Mouse (Mus musculus): ENCODE measurements around the gene Ppil3. TPM values are rescaled to one million over a fixed set of nuclear protein-coding genes. Genes with fewer than 3 reads are reported as not detected.

Ppil3 gene
- polyA plus RNA-seq, 1 experiment from 2014 or later, result 32.9 TPM

DNA sequence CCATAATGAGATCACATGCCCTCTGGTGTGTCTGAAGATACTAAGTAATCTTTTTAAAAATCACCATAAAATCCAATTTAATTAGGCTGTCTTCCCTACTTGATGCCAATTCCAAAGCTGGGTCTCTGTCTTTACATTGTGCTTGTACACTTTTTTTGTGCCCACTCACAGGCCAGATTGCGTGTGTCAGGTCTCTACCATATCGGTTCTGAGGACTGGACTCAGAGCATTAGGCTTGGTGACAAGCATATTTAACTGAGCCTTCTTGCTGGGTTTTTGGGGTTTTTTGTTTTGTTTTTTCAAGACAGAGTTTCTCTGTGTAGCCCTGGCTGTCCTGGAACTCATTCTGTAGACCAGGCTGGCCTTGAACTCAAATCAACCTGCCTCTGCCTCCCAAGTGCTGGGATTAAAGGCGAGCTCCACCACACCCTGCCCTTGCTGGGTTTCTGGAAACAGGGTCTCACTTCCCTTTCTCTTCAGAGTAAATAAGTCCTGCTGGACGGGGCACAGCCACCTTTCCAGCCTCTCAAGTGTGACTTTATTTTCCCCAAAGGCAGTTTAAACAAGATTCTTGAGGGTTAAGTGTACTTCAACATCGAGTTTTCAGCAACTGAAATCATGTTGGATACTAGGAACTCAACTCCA, 35.6 kb downstream of the Ppil3 start:
- Histone ChIP-seq H3K27me3 (replicated peaks) (no peaks in the 10 kb centered on the region), H3K36me3 (peaks cover 70% of the 10 kb centered on the region), H3K27ac (ENCODE audit: poor library complexity, severe bottlenecking) (no peak overlapping the region), H3K9ac (no peak overlapping the region), H3K9me3 (replicated peaks) (no peaks in the 10 kb centered on the region), H3K4me3 (no peak overlapping the region), H3K4me1 (replicated peaks) (no peaks in the 10 kb centered on the region), H3K4me2 (no peak overlapping the region)
- WGBS, result 82% methylated on average over 5 of the region's 5 CpGs
- no peak for ATAC-seq (ENCODE audit: insufficient number of reproducible peaks, low FRiP score)

DNA sequence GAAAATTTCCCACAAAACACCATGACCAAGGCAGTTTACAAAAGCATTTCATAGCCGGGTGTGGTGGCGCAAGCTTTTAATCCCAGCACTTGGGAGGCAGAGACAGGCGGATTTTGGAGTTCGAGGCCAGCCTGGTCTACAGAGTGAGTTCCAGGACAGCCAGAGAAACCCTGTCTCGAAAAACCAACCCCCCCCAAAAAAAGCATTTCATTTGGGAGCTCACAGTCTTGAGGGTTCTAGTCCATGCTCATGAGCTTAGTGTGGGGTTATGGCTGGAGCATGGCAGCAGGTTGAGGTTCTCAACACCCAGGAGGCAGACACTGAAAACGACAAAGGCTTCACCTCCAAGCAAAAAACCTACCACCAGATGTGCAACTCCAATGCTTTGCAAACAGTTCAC, 37.1 kb downstream of the Ppil3 start:
- Histone ChIP-seq H3K9me3 (replicated peaks) (no peaks in the 10 kb centered on the region), H3K4me1 (replicated peaks) (no peaks in the 10 kb centered on the region), H3K4me3 (no peak overlapping the region), H3K27ac (ENCODE audit: poor library complexity, severe bottlenecking) (no peak overlapping the region), H3K9ac (no peak overlapping the region), H3K27me3 (replicated peaks) (no peaks in the 10 kb centered on the region), H3K4me2 (no peak overlapping the region), H3K36me3 (peaks cover 69% of the 10 kb centered on the region)
- 85% methylated on average over 6 of the region's 6 CpGs for WGBS
- ATAC-seq (ENCODE audit: insufficient number of reproducible peaks, low FRiP score), result no peak

DNA sequence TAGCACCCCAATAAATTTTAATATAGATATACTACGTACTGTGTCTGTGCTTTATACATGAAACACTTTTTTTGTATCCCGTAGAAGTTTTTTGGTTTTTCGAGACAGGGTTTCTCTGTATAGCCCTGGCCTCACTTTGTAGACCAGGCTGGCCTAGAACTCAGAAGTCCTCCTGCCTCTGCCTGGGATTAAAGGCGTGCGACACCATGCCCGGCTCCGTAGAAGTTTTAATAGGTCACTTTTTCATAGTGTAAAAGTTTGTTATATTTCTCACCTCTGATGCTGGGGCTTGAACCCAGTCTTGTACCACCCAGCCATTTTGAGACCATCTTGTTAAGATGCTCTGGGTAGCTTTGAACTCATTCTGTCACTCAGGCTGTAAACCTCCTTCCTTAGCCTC, 38.0 kb downstream of the Ppil3 start:
- Histone ChIP-seq H3K27ac (ENCODE audit: poor library complexity, severe bottlenecking) (no peak overlapping the region), H3K27me3 (replicated peaks) (no peaks in the 10 kb centered on the region), H3K9ac (no peak overlapping the region), H3K9me3 (replicated peaks) (no peaks in the 10 kb centered on the region), H3K4me1 (replicated peaks) (no peaks in the 10 kb centered on the region), H3K4me3 (no peak overlapping the region), H3K4me2 (no peak overlapping the region), H3K36me3 (peaks cover 69% of the 10 kb centered on the region)
- 93% methylated on average over 7 of the region's 7 CpGs for WGBS
- no peak for ATAC-seq (ENCODE audit: insufficient number of reproducible peaks, low FRiP score)

DNA sequence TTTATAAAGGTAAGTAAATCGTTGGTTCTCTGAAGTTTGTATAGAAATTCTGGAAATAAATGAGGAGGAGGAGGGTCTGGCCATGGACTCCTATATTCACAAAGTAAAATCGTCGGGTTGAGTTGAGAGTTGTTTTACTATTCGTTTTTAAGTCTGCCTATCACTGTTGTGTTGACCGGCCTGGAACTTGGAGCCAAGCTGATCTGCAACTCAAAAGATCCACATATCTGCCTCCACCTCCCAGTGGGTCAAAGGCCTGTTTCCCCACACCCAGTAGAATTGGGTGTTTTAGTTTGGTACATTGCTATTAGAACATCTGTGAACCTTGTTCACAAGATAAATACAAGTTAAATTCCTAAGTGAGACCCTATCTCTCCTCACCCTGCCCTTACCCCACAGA, 41.5 kb downstream of the Ppil3 start:
- H3K4me3 ChIP-seq, result no peak overlapping the region
- 94% methylated on average over 5 of the region's 5 CpGs for WGBS
- no peak overlapping the region for H3K4me2 ChIP-seq
- H3K27ac ChIP-seq (ENCODE audit: poor library complexity, severe bottlenecking), result no peak overlapping the region
- ATAC-seq (ENCODE audit: insufficient number of reproducible peaks, low FRiP score), result no peak
- H3K9me3 ChIP-seq (replicated peaks), result no peaks in the 10 kb centered on the region
- peaks cover 71% of the 10 kb centered on the region for H3K36me3 ChIP-seq
- no peaks in the 10 kb centered on the region for H3K4me1 ChIP-seq (replicated peaks)
- H3K9ac ChIP-seq, result no peak overlapping the region
- no peaks in the 10 kb centered on the region for H3K27me3 ChIP-seq (replicated peaks)

DNA sequence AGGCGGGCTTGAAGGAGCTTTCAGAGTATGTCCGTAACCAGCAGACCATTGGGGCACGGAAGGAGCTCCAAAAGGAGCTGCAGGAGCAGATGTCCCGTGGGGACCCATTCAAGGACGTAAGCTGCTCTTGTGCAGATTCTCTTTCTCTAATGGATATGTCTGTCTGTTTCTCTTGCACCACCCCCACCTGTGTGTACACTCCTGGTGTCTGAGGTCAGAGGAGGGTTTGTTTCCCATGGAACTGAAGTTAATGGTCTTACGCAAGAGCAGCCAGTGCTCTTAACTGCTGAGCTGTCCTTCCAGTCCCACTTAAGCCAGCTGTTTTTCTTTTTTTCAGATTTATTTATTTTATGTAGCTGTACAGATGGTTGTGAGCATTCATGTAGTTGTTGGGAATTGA, 43.9 kb downstream of the Ppil3 start:
- Histone ChIP-seq H3K36me3 (peaks cover 79% of the 10 kb centered on the region), H3K4me1 (replicated peaks) (no peaks in the 10 kb centered on the region), H3K27me3 (replicated peaks) (no peaks in the 10 kb centered on the region), H3K9me3 (replicated peaks) (no peaks in the 10 kb centered on the region), H3K4me2 (no peak overlapping the region), H3K27ac (ENCODE audit: poor library complexity, severe bottlenecking) (no peak overlapping the region), H3K4me3 (no peak overlapping the region), H3K9ac (no peak overlapping the region)
- 91% methylated on average over 6 of the region's 6 CpGs for WGBS
- no peak for ATAC-seq (ENCODE audit: insufficient number of reproducible peaks, low FRiP score)

DNA sequence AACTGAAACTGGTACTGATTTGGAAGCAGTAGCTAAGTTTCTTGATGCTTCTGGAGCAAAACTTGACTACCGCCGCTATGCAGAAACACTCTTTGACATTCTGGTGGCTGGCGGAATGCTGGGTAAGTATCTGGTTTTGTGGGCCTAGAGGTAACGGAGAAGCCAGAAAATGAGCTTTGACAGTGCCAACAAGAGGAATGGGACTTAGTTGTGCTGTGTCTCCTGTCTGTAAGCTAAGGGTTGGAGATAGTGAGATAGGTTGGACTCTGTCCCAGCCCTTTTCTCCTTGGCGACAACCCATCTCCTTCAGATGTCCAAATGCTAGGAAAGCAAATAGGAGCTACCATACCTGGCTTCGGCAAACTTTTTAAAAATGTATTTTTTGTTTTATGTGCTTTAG, 47.6 kb downstream of the Ppil3 start:
- no peak overlapping the region for H3K4me2 ChIP-seq
- H3K9ac ChIP-seq, result no peak overlapping the region
- no peaks in the 10 kb centered on the region for H3K27me3 ChIP-seq (replicated peaks)
- WGBS, result 88% methylated on average over 6 of the region's 6 CpGs
- no peak overlapping the region for H3K4me3 ChIP-seq
- H3K4me1 ChIP-seq (replicated peaks), result peaks cover 2% of the 10 kb centered on the region; the same call in 1 of the 2 replicates
- peaks cover 73% of the 10 kb centered on the region for H3K36me3 ChIP-seq
- no peak for ATAC-seq (ENCODE audit: insufficient number of reproducible peaks, low FRiP score)
- no peak overlapping the region for H3K27ac ChIP-seq (ENCODE audit: poor library complexity, severe bottlenecking)
- 0 out of 2 replicates have a peak, but pooled peaks cover 2% of the 10 kb centered on the region for H3K9me3 ChIP-seq (replicated peaks)

DNA sequence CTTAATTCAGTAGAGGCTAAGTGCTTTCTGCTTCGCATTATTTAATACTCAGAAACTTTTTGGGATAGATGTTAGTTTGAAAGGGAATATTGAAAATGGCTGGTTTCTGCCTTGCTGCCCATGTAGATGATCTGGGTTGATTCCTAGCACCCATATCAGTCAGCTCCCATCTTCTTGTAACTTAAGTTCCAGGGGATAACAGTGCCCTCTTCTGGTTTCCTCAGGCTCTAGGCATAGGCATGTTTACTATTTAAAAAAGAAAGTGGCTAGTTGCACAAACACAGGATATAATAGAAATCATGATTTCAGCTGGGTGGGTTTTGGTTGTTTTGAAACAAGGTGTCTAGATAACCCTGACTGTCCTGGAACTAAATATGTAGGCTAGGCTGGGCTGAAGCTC, 49.1 kb downstream of the Ppil3 start:
- Histone ChIP-seq H3K9me3 (replicated peaks) (0 out of 2 replicates have a peak, but pooled peaks cover 2% of the 10 kb centered on the region), H3K36me3 (peaks cover 59% of the 10 kb centered on the region), H3K9ac (no peak overlapping the region), H3K4me2 (no peak overlapping the region), H3K27ac (ENCODE audit: poor library complexity, severe bottlenecking) (no peak overlapping the region), H3K4me3 (no peak overlapping the region), H3K4me1 (replicated peaks) (peaks cover 10% of the 10 kb centered on the region), H3K27me3 (replicated peaks) (no peaks in the 10 kb centered on the region)
- no peak for ATAC-seq (ENCODE audit: insufficient number of reproducible peaks, low FRiP score)
- 90% methylated on average over 1 of the region's 1 CpGs for WGBS

DNA sequence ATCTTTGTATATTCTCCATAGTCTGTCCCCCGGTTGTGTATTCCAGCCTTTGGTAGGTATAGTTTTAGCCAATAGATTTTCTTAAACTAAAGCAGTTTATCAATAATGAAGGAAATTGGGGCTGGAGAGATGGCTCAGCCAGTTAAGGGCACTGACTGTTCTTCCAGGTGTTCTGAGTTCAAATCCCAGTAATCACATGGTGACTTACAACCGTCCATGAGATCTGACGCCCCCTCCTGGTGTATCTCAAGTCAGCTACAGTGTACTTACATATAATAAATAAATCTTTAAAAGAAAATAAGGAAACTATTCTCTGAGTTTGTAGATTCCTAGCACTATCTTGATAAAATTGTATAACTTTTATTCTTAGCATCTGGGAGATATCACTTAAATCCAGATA, 49.9 kb downstream of the Ppil3 start:
- H3K4me2 ChIP-seq, result no peak overlapping the region
- no peak overlapping the region for H3K4me3 ChIP-seq
- peaks cover 51% of the 10 kb centered on the region for H3K36me3 ChIP-seq
- H3K27me3 ChIP-seq (replicated peaks), result no peaks in the 10 kb centered on the region
- 0 out of 2 replicates have a peak, but pooled peaks cover 2% of the 10 kb centered on the region for H3K9me3 ChIP-seq (replicated peaks)
- no peak overlapping the region for H3K27ac ChIP-seq (ENCODE audit: poor library complexity, severe bottlenecking)
- WGBS, result 93% methylated on average over 3 of the region's 3 CpGs
- H3K4me1 ChIP-seq (replicated peaks), result peaks cover 11% of the 10 kb centered on the region
- no peak overlapping the region for H3K9ac ChIP-seq
- ATAC-seq (ENCODE audit: insufficient number of reproducible peaks, low FRiP score), result no peak

DNA sequence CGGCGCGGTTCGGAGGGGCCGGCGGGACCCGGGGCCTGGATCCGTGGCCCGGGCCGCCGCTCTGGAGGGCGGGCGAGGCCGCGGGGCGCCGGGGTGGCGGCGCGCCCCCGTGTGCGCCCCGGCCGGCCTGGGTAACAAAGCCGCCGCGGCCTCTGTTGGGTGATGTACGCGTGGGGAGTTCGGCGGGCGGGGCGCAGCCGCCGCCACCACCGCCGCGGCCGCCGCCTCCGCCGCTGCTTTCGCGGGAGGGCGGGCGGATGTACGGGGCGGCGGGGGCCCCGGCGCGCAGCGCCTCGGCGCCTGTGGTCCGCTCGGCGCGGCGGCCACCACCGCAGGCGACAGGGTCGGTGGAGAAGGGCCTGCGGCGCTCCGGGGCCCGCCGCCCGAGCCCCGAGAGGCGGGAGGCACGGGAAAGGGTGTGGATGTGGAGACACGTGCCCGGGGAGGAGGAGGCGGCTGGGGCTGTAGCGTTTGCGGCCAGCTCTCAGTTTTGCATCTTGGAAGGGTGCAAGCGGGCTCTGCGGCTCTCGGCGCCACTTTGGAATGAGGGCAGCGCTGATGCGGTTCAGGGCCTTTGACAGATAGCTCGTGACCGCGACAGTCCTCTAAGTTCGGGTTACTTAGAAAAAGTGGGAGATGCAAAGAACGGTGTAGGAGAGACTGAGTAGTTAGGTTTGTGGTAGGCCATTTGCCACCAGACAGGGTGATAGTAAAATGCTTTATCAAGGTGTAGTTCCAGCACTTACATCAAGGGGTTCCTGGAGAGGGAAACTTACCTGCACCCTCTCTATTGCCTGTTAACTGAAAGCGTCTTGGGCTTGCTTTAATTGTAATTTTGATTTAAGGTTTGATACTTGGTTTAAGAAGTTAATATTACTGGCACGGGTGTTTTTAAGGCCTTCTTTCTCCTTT, 51.7 kb downstream of the Ppil3 start:
- Histone ChIP-seq H3K4me3 (peak overlapping the region; percentile 99), H3K27ac (ENCODE audit: poor library complexity, severe bottlenecking) (peak overlapping the region; percentile 99), H3K4me1 (replicated peaks) (peaks cover 11% of the 10 kb centered on the region), H3K4me2 (peak overlapping the region; percentile 82), H3K36me3 (peaks cover 38% of the 10 kb centered on the region), H3K9me3 (replicated peaks) (0 out of 2 replicates have a peak, but pooled peaks cover 2% of the 10 kb centered on the region), H3K27me3 (replicated peaks) (no peaks in the 10 kb centered on the region), H3K9ac (peak overlapping the region; percentile 98)
- peak; percentile 59 for ATAC-seq (ENCODE audit: insufficient number of reproducible peaks, low FRiP score)
- WGBS, result under 1% methylated on average over 89 of the region's 90 CpGs

DNA sequence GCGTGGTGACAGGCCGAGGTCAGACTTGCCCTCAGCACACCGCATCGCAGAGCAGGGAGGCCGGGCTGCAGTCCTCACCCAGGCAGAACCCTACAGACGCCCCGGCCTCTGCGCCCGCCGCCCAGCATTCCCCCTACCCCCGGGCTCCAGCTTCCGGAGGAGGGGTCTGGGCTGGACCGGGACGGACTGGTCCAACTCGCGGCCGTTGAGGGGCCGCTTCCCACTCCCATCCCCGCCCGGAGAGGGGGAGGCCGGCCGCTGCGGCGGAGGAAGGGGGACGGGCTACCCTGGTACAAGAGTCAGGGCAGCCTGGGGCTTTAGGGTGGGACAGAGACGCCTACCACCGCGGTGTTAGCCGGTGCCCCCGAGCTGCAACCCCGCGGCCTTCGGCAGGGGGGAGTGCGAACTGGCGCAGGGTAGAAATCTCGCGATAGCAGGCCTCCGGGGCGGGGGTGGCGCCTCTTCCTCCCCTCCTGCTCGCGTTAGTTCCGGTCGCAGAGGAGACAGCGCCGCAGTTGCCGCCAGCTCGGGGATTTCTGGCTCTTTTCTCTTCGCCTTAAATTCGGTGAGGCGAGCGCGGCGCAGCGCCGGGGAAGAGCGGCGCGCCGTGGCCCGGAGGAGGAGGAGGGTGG, 52.5 kb downstream of the Ppil3 start, which contains the start of gene Bzw1:
TSS of gene Bzw1 (plus strand) at position 247 of the 632 bp plus-strand sequence.
- WGBS, result under 1% methylated on average over 61 of the region's 61 CpGs
- Histone ChIP-seq H3K9ac (peak within 1 kb of the TSS; percentile 98), H3K4me3 (peak within 1 kb of the TSS; percentile 99), H3K27me3 (replicated peaks) (no peaks in the 10 kb centered on the region), H3K4me2 (peak within 1 kb of the TSS; percentile 82), H3K4me1 (replicated peaks) (peaks cover 11% of the 10 kb centered on the region), H3K36me3 (peaks cover 30% of the 10 kb centered on the region), H3K27ac (ENCODE audit: poor library complexity, severe bottlenecking) (peak within 1 kb of the TSS; percentile 99), H3K9me3 (replicated peaks) (0 out of 2 replicates have a peak, but pooled peaks cover 2% of the 10 kb centered on the region)
- ATAC-seq (ENCODE audit: insufficient number of reproducible peaks, low FRiP score), result peak; percentile 97

DNA sequence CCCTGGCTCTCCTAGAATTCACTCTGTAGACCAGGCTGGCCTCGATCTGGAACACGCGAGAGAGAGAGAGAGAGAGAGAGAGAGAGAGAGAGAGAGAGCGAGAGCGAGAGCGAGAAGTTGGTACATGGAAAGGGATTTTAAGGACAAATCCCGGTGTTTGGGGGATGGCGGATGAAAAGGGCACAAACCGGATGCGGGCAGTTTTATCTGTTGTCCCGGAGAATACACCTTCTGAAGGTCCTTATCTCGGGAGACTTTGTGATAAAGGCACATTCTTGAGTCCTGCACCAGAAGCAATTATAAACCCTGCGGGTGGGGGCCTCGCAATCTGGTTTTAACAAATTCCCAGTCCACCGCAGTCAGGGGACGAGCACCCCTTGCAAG, 53.0 kb downstream of the Ppil3 start:
- 0 out of 2 replicates have a peak, but pooled peaks have one; percentile 2 for ATAC-seq (ENCODE audit: insufficient number of reproducible peaks, low FRiP score)
- Histone ChIP-seq H3K4me1 (replicated peaks) (peaks cover 11% of the 10 kb centered on the region), H3K4me2 (peak overlapping the region; percentile 82), H3K36me3 (peaks cover 26% of the 10 kb centered on the region), H3K9me3 (replicated peaks) (0 out of 2 replicates have a peak, but pooled peaks cover 2% of the 10 kb centered on the region), H3K9ac (peak overlapping the region; percentile 98), H3K4me3 (peak overlapping the region; percentile 99), H3K27me3 (replicated peaks) (no peaks in the 10 kb centered on the region), H3K27ac (ENCODE audit: poor library complexity, severe bottlenecking) (peak overlapping the region; percentile 99)
- 0% methylated on average over 16 of the region's 16 CpGs for WGBS

Data from heart, embryonic 12.5 days (tissue).